Mouse (Mus musculus) spleen, adult 18-20 months (tissue): Measurements from ENCODE around the gene Patl1.
"Not testable (repeated sequence)": the region's sequence is repeated elsewhere in the genome, so short reads cannot be mapped to it uniquely, and the experiment has no call there.

Source experiments
- DNase-seq, 2 experiments: peaks; one replicate each; pipeline ENCODE4 v3.0.0; 2022; ENCODE audit warnings: mixed read lengths in 2 of 2

Patl1 gene

DNA sequence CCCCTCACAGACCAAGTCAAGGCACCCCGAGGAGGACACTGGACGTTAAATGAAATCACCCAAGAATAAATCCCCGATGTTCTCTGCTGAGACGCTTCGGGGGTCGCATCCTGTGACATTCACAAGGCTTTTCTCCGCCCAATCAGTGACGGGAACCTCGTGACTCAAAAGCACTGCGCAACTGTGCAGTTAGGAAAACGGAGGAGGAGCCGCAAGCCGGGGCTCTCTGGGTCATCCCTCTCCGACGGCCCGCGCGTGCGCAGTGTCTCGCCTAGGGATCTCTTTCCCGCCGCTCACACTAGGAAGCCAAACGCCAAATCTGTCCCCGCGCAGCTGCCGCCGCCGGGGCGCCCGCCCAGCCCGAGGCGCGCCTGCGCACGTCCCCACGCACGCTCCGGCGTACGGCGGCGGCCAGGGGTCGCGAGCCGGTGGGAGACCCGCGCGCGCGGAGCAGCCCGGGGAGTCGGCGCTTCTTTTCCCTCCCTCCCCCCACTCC, at the start of gene Patl1:
Gene Patl1 (plus strand): TSS at position 363 of the 496 bp plus-strand sequence.
- DNase-seq, result peak; percentile 94 to 96

GRCm38 (mm10) chr19:11867837-11868236, 44.4 kb upstream of the Patl1 start:
- no peak for DNase-seq

GRCm38 (mm10) chr19:11875006-11875405, 37.2 kb upstream of the Patl1 start, which contains the start of gene Olfr1419:
TSS of gene Olfr1419 (minus strand) at chr19:11875106.
- no peak for DNase-seq

- DNase-seq, result not testable (repeated sequence)
Measured at GRCm38 (mm10) chr19:11878404-11878803, 33.8 kb upstream of the Patl1 start.

- no peak for DNase-seq
Measured at GRCm38 (mm10) chr19:11886265-11886664, 25.9 kb upstream of the Patl1 start, which contains the start of gene Olfr1420. TSS of gene Olfr1420 (plus strand) at chr19:11886565.

DNA sequence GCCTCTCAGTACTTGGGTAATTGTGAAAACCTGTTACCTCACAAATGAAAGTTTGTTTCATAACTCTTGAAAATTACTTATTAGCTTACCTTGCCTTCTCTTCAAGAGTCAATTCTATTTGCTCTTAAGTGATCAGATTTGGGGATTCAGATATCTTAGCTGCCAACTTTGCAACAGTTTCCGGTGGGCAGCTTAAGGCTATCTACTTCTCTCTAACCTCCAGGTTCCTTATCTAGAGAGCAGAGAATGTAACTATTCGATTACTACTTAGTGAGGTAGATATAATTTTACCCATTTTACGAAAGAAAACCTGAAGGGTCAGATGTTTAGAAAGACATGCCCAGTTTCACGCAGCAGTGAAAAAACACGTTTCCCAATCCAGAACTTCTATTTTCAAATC, 1.2 kb upstream of the Patl1 start:
- DNase-seq, result no peak

- no peak for DNase-seq
Measured at GRCm38 (mm10) chr19:11911603-11912002, 596 bp upstream of the Patl1 start.

DNA sequence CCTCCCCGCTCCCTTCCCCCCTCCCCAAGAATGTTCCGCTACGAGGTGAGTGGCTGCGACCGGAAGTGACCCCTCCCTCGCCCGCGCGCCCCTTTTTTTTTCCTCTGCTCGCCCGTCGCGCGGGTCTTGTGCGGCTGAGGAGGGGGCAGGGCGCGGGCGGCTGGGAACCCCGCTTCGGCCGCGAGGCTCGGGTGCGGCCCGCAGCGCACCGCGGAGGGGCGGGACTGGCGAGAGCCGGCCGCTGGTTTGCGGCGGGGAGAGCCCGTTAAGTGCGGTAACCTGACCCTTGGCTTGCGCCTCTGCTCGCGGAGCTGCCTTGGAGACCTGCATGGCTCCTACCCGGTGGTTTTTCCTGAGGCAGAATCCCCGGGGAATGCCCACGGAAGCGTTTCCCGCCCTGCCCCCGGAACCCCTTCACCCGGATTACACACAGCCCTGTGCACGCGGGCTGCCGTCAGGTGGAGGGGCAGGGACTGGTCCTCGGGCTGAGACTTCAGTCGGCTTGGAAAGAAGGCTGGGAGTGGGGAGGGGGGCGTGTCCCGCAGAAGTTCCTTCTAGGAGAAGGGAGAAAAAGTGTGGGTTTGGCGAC, 428 bp downstream of the Patl1 start:
- peak; percentile 44 to 53 for DNase-seq

DNA sequence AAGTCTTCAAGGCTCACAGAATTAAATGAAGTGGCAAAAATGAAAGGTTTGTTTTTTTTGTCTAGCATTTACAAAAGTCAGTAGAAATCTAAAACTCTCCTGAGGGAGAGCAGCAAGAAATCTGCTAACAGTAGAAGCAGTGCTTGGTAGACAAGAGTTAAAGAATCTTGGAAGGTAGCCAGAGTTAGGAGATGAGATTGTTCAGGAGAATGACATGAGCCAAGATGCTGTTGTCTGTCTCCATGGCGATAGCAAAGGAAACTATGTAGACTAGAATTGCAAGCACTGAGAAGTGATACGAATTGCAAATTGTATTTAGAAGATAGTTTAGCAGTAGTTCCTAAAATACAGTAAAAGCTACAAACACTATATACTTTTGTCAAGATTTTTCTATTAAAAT, 3.6 kb downstream of the Patl1 start:
- no peak for DNase-seq

- no peak for DNase-seq
Measured at GRCm38 (mm10) chr19:11922068-11922467, 9.9 kb downstream of the Patl1 start.

- not testable (repeated sequence) for DNase-seq
Measured at GRCm38 (mm10) chr19:11922515-11922914, 10.3 kb downstream of the Patl1 start.

- no peak for DNase-seq
Measured at GRCm38 (mm10) chr19:11926380-11926779, 14.2 kb downstream of the Patl1 start.

GRCm38 (mm10) chr19:11928025-11928748, 16.0 kb downstream of the Patl1 start:
- DNase-seq, result no peak

GRCm38 (mm10) chr19:11946460-11946859, 34.3 kb downstream of the Patl1 start:
- not testable (repeated sequence) for DNase-seq

DNA sequence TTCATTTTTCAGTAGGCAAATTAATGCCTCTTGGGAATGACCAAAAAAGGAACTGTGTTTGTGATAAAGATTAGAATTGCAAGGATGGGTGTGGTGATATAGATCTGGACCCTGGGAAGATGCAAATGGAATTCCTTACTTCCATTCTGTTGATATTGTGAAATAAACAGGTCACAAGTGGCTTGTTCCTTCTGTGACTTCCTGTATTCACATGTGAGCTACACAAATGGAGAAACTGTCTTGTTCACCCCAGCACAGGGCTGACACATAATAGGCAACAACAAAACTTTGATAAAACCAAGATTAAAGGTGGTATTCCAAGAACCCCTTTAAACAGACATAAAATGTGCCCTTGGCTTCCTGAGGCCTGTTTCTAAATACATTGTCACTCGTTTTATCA, 37.7 kb downstream of the Patl1 start:
- no peak for DNase-seq

- DNase-seq, result no peak
Measured at GRCm38 (mm10) chr19:11950747-11951146, 38.5 kb downstream of the Patl1 start.

- DNase-seq, result no peak
Measured at GRCm38 (mm10) chr19:11954206-11954605, 42.0 kb downstream of the Patl1 start.

- no peak for DNase-seq
Measured at GRCm38 (mm10) chr19:11956636-11957035, 44.4 kb downstream of the Patl1 start.

DNA sequence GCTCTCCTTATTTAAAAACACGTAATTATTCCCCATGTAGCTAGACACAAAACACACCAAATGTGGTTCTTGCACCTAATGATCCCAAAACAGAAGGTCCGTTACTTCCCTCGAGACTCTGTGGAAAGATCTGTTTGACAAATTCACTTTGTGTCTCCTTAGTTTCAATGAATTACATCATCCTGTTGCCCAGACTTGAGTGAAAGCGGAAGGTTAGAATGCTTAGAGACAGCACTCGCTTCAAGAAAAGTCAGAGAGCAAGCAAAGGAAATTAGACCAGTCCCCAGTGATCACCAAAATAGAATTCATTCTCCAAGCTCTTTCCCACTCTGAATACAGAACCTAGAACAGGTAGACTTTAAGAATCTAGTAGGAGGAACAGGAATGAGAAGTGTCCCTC, 45.2 kb downstream of the Patl1 start:
- no peak for DNase-seq

DNA sequence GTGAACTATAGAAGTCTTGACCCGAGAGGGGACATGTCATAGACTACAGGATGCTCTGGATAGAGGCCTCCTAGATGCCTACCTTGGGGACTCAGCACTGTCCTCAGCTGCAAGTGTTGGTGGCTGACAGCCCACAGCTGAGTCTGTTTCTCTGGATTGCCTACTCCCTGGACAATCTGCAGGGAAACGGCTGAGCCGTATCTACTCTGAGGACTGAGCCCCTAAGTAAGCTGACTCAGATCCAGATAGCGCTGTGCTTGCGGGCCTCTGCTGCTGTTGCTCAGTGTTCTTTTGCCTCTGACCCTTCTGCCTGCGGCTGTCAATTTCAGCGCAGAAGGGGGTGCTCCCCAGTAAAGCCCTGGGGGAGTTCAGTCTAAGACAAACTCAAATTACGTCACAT, 45.6 kb downstream of the Patl1 start:
- no peak for DNase-seq

GRCm38 (mm10) chr19:11964266-11964665, 52.1 kb downstream of the Patl1 start:
- no peak for DNase-seq

DNA sequence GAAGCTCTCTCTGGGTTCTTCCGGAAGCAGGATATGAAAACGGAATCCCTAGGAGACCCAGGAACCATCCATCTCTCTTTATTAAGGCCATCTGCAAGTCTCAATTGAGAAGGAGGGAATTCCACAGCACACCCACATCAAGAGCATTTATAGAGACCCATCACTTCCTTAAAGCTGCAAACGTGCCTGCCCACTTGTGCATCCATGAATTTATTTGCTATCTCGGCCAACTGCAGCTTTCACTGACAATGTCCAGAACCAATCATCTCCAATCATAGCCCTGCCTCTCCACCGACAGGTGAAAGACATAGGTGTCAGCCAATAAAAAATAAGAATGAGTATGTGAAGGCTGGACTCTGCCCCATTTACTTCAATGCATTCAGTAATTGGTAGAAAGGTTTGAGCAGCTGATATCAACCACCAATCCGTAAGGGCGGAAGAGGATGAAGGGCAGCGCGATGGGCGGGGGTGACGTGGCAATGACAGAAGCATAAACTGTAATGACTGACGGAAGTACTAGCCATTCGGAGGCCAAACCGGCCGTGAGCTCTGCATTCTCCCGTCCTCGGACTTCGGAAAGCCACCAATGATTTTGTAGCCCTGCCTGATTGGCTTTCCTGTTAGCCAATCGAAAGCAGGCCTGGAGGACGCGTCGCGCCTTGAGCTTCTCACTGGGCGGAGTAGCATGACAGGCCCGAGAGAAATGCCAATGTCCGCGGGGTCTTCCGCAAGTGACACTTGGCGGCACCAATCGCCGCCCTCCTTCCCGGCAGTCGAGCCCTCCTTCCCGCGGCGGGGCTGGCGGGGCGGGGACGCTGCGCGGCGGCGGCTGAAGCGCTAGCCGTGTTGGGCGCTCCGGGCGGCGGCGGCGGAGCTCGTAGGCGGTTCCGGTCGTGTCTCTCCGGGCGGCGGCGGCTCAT, 53.1 kb downstream of the Patl1 start, which contains the start of gene Osbp:
Gene Osbp (plus strand): TSS at position 919 of the 920 bp plus-strand sequence.
- DNase-seq, result peak; percentile 94 to 97

DNA sequence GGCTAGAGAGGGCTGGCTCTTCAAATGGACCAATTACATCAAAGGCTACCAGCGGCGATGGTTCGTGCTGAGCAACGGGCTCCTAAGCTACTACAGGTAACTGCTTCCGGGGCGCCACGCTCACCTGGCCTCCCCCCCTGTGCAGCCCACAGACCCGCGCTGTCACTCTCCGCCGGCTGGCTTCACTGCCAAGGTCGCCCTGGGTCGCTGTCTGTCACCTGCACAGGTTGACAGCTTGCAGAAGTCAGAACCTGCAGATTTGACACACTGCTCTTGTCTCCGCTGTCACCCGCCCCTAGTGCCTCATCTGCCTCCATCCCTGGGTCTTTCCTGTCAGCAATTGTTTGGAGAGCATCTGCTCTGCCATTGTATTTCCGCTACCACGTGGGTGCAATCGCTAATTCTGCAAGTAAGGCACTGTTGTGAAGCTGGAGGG, 54.0 kb downstream of the Patl1 start:
- peak; percentile 44 to 54 for DNase-seq
